Mouse (Mus musculus) CD4-positive naive resting alpha-beta T cell, adult 57 days (primary cell): ENCODE measurements around the gene Vmn2r121. TPM values are rescaled to one million over a fixed set of nuclear protein-coding genes. Genes with fewer than 3 reads are reported as not detected.

ENCODE experiments used
- total RNA-seq: library from RNA; stranded (reverse); gene quantifications from one replicate; pipeline ENCODE4 v1.2.4, GENCODE M21; 2023

Vmn2r121 gene
- total RNA-seq: not detected

DNA sequence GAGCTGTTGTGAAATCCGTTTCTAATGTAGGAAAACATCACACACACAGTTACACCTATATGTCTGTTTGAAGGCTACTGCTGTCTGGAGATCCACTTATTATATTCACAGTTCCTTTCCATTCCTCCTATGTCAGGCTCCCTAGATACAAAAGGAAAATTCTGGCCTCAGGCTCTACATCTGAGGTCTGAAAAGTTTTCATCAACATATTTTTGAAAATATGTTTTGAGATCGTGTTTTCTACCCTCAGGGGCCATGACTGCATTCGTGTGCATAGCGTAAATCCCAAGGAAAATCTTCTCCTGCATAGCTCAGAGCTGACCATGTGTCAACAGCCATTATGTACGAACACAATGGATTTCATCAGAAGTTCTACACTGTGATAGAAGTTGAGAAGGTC is at the start of gene Vmn2r121:
Gene Vmn2r121, minus strand, starts transcription at position 101 of the 400 bp plus-strand sequence.

